Mouse (Mus musculus): Measurements from ENCODE around the gene Kcnk5.

DNA sequence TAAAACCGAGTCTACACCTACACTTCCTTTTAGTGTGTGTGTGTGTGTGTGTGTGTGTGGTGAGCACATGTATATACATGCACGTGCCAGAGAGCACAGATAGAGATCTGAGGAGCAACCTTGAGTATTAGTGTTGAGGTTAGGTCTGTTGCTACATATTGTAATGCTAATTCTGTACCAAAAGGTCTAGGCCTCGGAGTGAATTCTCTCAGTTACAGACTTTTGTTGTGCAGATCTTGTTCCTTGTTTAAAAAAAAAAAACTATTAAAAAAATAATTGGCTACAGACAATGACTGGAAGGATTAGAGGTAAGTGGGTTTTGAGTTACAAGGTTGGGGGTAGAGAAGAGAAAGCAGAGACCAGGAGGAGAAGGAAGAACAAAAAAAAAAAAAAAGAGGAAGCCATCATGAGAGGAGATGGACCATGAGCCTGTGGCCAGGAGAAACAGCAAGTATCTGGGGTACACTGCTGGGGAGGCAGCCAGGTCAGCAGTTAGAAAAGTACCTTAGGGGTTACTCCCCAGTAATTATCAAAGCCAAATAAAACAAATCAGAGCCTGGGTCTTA is 35.8 kb upstream of the Kcnk5 start:
- TF ChIP-seq CTCF (conservative IDR thresholded peaks at IDR 0.05; ENCODE audit: low read length) (no peak), POU5F1 (IDR thresholded peaks at IDR 0.05; ENCODE audit: borderline replicate concordance, low read length) (peak; percentile 81)

Data from E14TG2a.4 (cell line).